Mouse (Mus musculus): ENCODE measurements around the gene Swi5. TPM values are rescaled to one million over a fixed set of nuclear protein-coding genes. Genes with fewer than 3 reads are reported as not detected.
A peak's percentile ranks its signal among the peaks of the same experiment; 100 is the strongest.

Gene Swi5
- 419 and 447 TPM in 2 replicates for polyA plus RNA-seq (2015; fragmentation: Nextera tagmentation; extraction: Ambion mirVana)

GRCm38 (mm10) chr2:32287923-32288367 lies at the start of gene Swi5:
Gene Swi5 (minus strand): TSS chr2:32288075.
- peak within 1 kb of the TSS; percentile 86 for H3K9ac ChIP-seq
- H3K4me2 ChIP-seq, result peak within 1 kb of the TSS; percentile 84
- H3K27me3 ChIP-seq, result no peaks in the 10 kb centered on the region
- H3K4me3 ChIP-seq (replicated peaks), result peak within 1 kb of the TSS; percentile 82
- peak within 1 kb of the TSS; percentile 83 for H3K27ac ChIP-seq
- peak; percentile 98 for ATAC-seq (replicated peaks; ENCODE audit: low FRiP score)
- no peaks in the 10 kb centered on the region for H3K9me3 ChIP-seq (replicated peaks)
- H3K36me3 ChIP-seq, result peaks cover 48% of the 10 kb centered on the region
- H3K4me1 ChIP-seq, result peaks cover 21% of the 10 kb centered on the region
- WGBS, result under 1% methylated on average over 41 of the region's 41 CpGs

- H3K4me2 ChIP-seq, result peak overlapping the region; percentile 18; the same call in 1 of the 2 replicates
- H3K9ac ChIP-seq, result no peak overlapping the region
- H3K4me1 ChIP-seq, result peaks cover 9% of the 10 kb centered on the region
- H3K9me3 ChIP-seq (replicated peaks), result no peaks in the 10 kb centered on the region
- ATAC-seq (replicated peaks; ENCODE audit: low FRiP score), result 0 out of 2 replicates have a peak, but pooled peaks have one; percentile 48
- H3K27ac ChIP-seq, result no peak overlapping the region
- WGBS, result 33% methylated on average over 15 of the region's 15 CpGs
- peaks cover 11% of the 10 kb centered on the region; the same call in 1 of the 2 replicates for H3K36me3 ChIP-seq
- no peaks in the 10 kb centered on the region for H3K27me3 ChIP-seq
- H3K4me3 ChIP-seq (replicated peaks), result no peak overlapping the region
These were observed 48.0 kb upstream of the Swi5 start for GRCm38 (mm10) chr2:32335888-32336287.

GRCm38 (mm10) chr2:32332159-32332558 lies 44.3 kb upstream of the Swi5 start:
- Histone ChIP-seq H3K27ac (no peak overlapping the region), H3K4me1 (peaks cover 9% of the 10 kb centered on the region), H3K9ac (no peak overlapping the region), H3K36me3 (0 out of 2 replicates have a peak, but pooled peaks cover under 1% of the 10 kb centered on the region), H3K27me3 (no peaks in the 10 kb centered on the region), H3K4me2 (no peak overlapping the region), H3K9me3 (replicated peaks) (no peaks in the 10 kb centered on the region), H3K4me3 (replicated peaks) (no peak overlapping the region)
- ATAC-seq (replicated peaks; ENCODE audit: low FRiP score), result no peak
- WGBS, result 88% methylated on average over 5 of the region's 5 CpGs

- no peak overlapping the region for H3K9ac ChIP-seq
These were observed 41.7 kb upstream of the Swi5 start for GRCm38 (mm10) chr2:32329531-32329930.

GRCm38 (mm10) chr2:32328911-32329460 lies 41.1 kb upstream of the Swi5 start:
- no peak for ATAC-seq (replicated peaks; ENCODE audit: low FRiP score)
- peaks cover 10% of the 10 kb centered on the region for H3K4me1 ChIP-seq
- no peaks in the 10 kb centered on the region for H3K27me3 ChIP-seq
- H3K9ac ChIP-seq, result no peak overlapping the region
- WGBS, result 15% methylated on average over 13 of the region's 13 CpGs
- no peak overlapping the region for H3K4me3 ChIP-seq (replicated peaks)
- no peaks in the 10 kb centered on the region for H3K36me3 ChIP-seq
- H3K9me3 ChIP-seq (replicated peaks), result no peaks in the 10 kb centered on the region
- no peak overlapping the region for H3K27ac ChIP-seq
- no peak overlapping the region for H3K4me2 ChIP-seq

More at GRCm38 (mm10) chr2:32329531-32329930, 41.7 kb upstream of the Swi5 start:
- ATAC-seq (replicated peaks; ENCODE audit: low FRiP score), result no peak
- Histone ChIP-seq H3K36me3 (no peaks in the 10 kb centered on the region), H3K4me1 (peaks cover 10% of the 10 kb centered on the region), H3K27me3 (no peaks in the 10 kb centered on the region), H3K4me3 (replicated peaks) (no peak overlapping the region), H3K4me2 (no peak overlapping the region), H3K9me3 (replicated peaks) (no peaks in the 10 kb centered on the region), H3K27ac (no peak overlapping the region)
- WGBS, result 33% methylated on average over 6 of the region's 6 CpGs

- peaks cover 10% of the 10 kb centered on the region for H3K4me1 ChIP-seq
- no peaks in the 10 kb centered on the region for H3K9me3 ChIP-seq (replicated peaks)
- H3K36me3 ChIP-seq, result no peaks in the 10 kb centered on the region
- no peak overlapping the region for H3K4me2 ChIP-seq
- H3K27ac ChIP-seq, result no peak overlapping the region
- no peaks in the 10 kb centered on the region for H3K27me3 ChIP-seq
- WGBS, result 77% methylated on average over 4 of the region's 4 CpGs
- H3K4me3 ChIP-seq (replicated peaks), result no peak overlapping the region
- H3K9ac ChIP-seq, result no peak overlapping the region
- no peak for ATAC-seq (replicated peaks; ENCODE audit: low FRiP score)
These were observed 39.3 kb upstream of the Swi5 start for GRCm38 (mm10) chr2:32327200-32327599.

- WGBS, result 37% methylated on average over 7 of the region's 7 CpGs
- Histone ChIP-seq H3K4me2 (no peak overlapping the region), H3K9me3 (replicated peaks) (no peaks in the 10 kb centered on the region), H3K9ac (no peak overlapping the region), H3K4me1 (peaks cover 14% of the 10 kb centered on the region), H3K27ac (peak overlapping the region; percentile 15; the same call in 1 of the 2 replicates), H3K36me3 (no peaks in the 10 kb centered on the region), H3K4me3 (replicated peaks) (no peak overlapping the region), H3K27me3 (no peaks in the 10 kb centered on the region)
- ATAC-seq (replicated peaks; ENCODE audit: low FRiP score), result no peak
These were observed 37.5 kb upstream of the Swi5 start for GRCm38 (mm10) chr2:32325342-32325741.

GRCm38 (mm10) chr2:32324322-32324721 lies 36.4 kb upstream of the Swi5 start:
- no peak overlapping the region for H3K4me3 ChIP-seq (replicated peaks)
- peaks cover 24% of the 10 kb centered on the region for H3K4me1 ChIP-seq
- H3K9me3 ChIP-seq (replicated peaks), result no peaks in the 10 kb centered on the region
- no peak overlapping the region for H3K9ac ChIP-seq
- H3K36me3 ChIP-seq, result no peaks in the 10 kb centered on the region
- no peak overlapping the region for H3K4me2 ChIP-seq
- WGBS, result 69% methylated on average over 4 of the region's 4 CpGs
- H3K27ac ChIP-seq, result no peak overlapping the region
- ATAC-seq (replicated peaks; ENCODE audit: low FRiP score), result no peak
- no peaks in the 10 kb centered on the region for H3K27me3 ChIP-seq

- WGBS, result 83% methylated on average over 7 of the region's 7 CpGs
- Histone ChIP-seq H3K27ac (no peak overlapping the region), H3K36me3 (no peaks in the 10 kb centered on the region), H3K9ac (no peak overlapping the region), H3K27me3 (no peaks in the 10 kb centered on the region), H3K4me2 (no peak overlapping the region), H3K4me1 (peaks cover 36% of the 10 kb centered on the region), H3K4me3 (replicated peaks) (no peak overlapping the region), H3K9me3 (replicated peaks) (no peaks in the 10 kb centered on the region)
- ATAC-seq (replicated peaks; ENCODE audit: low FRiP score), result no peak
These were observed 35.2 kb upstream of the Swi5 start for GRCm38 (mm10) chr2:32322754-32323741.

GRCm38 (mm10) chr2:32321591-32322298 lies 33.9 kb upstream of the Swi5 start:
- H3K27me3 ChIP-seq, result no peaks in the 10 kb centered on the region
- WGBS, result 71% methylated on average over 9 of the region's 9 CpGs
- ATAC-seq (replicated peaks; ENCODE audit: low FRiP score), result no peak

GRCm38 (mm10) chr2:32320721-32321120 lies 32.8 kb upstream of the Swi5 start:
- Histone ChIP-seq H3K4me3 (replicated peaks) (no peak overlapping the region), H3K9me3 (replicated peaks) (no peaks in the 10 kb centered on the region), H3K36me3 (no peaks in the 10 kb centered on the region), H3K4me1 (peaks cover 56% of the 10 kb centered on the region), H3K27ac (peak overlapping the region; percentile 93), H3K9ac (no peak overlapping the region), H3K4me2 (no peak overlapping the region), H3K27me3 (no peaks in the 10 kb centered on the region)
- 69% methylated on average over 11 of the region's 11 CpGs for whole genome bisulfite sequencing
- ATAC-seq (replicated peaks; ENCODE audit: low FRiP score), result no peak

More at GRCm38 (mm10) chr2:32321591-32322298, 33.9 kb upstream of the Swi5 start:
- Histone ChIP-seq H3K4me3 (replicated peaks) (no peak overlapping the region), H3K4me1 (peaks cover 49% of the 10 kb centered on the region), H3K9me3 (replicated peaks) (no peaks in the 10 kb centered on the region), H3K27ac (no peak overlapping the region), H3K4me2 (no peak overlapping the region), H3K9ac (no peak overlapping the region), H3K36me3 (no peaks in the 10 kb centered on the region)
